Mouse (Mus musculus) bone marrow macrophage, adult 2 months (primary cell): ENCODE measurements at regions not wholly inside any gene's neighbourhood (a gene's known extent, or its start where the extent isn't known, plus 50 kb on each side); places are given as distances from the start of the nearest gene placed in this dataset.

Experiments
- CTCF ChIP-seq: IDR thresholded peaks from 2 replicates; pipeline ENCODE4 v1.5.1; 2012; ENCODE audit warnings: low read depth, mild to moderate bottlenecking, low read length, moderate library complexity
- POLR2A ChIP-seq: IDR thresholded peaks from 2 replicates; pipeline ENCODE4 v1.6.1; 2012; ENCODE audit warnings: mild to moderate bottlenecking, low read depth, low read length, borderline replicate concordance

DNA sequence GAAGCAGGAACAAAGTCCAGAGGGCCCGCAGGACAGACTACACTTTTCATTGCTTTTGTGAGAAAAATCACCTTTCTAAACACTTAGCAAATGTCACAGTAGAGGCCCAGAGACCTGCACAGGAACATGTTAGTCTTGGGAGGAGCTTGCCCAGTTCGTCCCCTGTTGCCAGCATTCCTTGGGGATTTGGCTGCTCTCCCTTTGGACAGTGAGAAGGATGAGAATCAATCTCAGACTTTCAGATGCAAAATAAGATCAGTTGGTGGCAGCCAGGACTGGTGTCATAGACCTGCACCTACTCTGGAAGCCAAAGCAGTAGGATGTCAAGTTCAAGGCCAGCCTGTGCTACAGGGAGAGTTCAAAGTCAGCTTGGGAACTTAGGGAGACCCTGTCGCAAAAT, 80.7 kb upstream of the Tpm1 start:
- TF ChIP-seq POLR2A = no peak
- TF ChIP-seq CTCF = no peak
